Mouse (Mus musculus) spleen, adult 18-20 months (tissue): ENCODE data around the gene Gm28539.
"Not testable (repeated sequence)": the region's sequence is repeated elsewhere in the genome, so short reads cannot be mapped to it uniquely, and the experiment has no call there.

Source experiments
- DNase-seq, 2 experiments: peaks; one replicate each; pipeline ENCODE4 v3.0.0; 2022; ENCODE audit warnings: mixed read lengths in 2 of 2

Gm28539 gene

GRCm38 (mm10) chr16:18836468-18837208 lies at the start of gene Gm28539, which contains the start of gene 2510002D24Rik:
Gm28539 (plus strand) TSS chr16:18836584.
2510002D24Rik (plus strand) TSS chr16:18836578.
- peak; percentile 86 to 94 for DNase-seq

GRCm38 (mm10) chr16:18786652-18787051 lies 49.7 kb upstream of the Gm28539 start:
- no peak for DNase-seq

GRCm38 (mm10) chr16:18788627-18789406 lies 47.6 kb upstream of the Gm28539 start:
- no peak for DNase-seq

- DNase-seq = no peak
Measured at GRCm38 (mm10) chr16:18795223-18795899, 41.0 kb upstream of the Gm28539 start.

- no peak for DNase-seq
Measured at GRCm38 (mm10) chr16:18796645-18797044, 39.7 kb upstream of the Gm28539 start.

GRCm38 (mm10) chr16:18798151-18798550 lies 38.2 kb upstream of the Gm28539 start:
- DNase-seq = no peak

GRCm38 (mm10) chr16:18798841-18799240 lies 37.5 kb upstream of the Gm28539 start:
- peak in 1 of 2 experiments; percentile 17 for DNase-seq

GRCm38 (mm10) chr16:18805746-18806145 lies 30.6 kb upstream of the Gm28539 start:
- DNase-seq = no peak

GRCm38 (mm10) chr16:18809001-18809400 lies 27.4 kb upstream of the Gm28539 start:
- DNase-seq = no peak

- no peak for DNase-seq
Measured at GRCm38 (mm10) chr16:18811032-18811431, 25.4 kb upstream of the Gm28539 start.

GRCm38 (mm10) chr16:18811468-18812384 lies 24.7 kb upstream of the Gm28539 start, which contains the start of the genes Ufd1 and Cdc45:
Ufd1 (plus strand) TSS chr16:18811779.
Cdc45 (minus strand) TSS chr16:18811987.
- DNase-seq = peak; percentile 72 to 81

GRCm38 (mm10) chr16:18812385-18812910 lies 23.9 kb upstream of the Gm28539 start:
- DNase-seq = no peak

GRCm38 (mm10) chr16:18822356-18822755 lies 14.0 kb upstream of the Gm28539 start:
- DNase-seq = no peak

- no peak for DNase-seq
Measured at GRCm38 (mm10) chr16:18822925-18823324, 13.5 kb upstream of the Gm28539 start.

- no peak for DNase-seq
Measured at GRCm38 (mm10) chr16:18828630-18829029, 7.8 kb upstream of the Gm28539 start.

GRCm38 (mm10) chr16:18829102-18829501 lies 7.3 kb upstream of the Gm28539 start:
- DNase-seq = no peak

- no peak for DNase-seq
Measured at GRCm38 (mm10) chr16:18833486-18833885, 2.9 kb upstream of the Gm28539 start.

GRCm38 (mm10) chr16:18836073-18836467 lies 314 bp upstream of the Gm28539 start:
- no peak for DNase-seq

GRCm38 (mm10) chr16:18838346-18838745 lies 2.0 kb downstream of the Gm28539 start:
- no peak for DNase-seq

- DNase-seq = no peak
Measured at GRCm38 (mm10) chr16:18846301-18846820, 10.0 kb downstream of the Gm28539 start.

- DNase-seq = not testable (repeated sequence)
Measured at GRCm38 (mm10) chr16:18849521-18850190, 13.3 kb downstream of the Gm28539 start.
